Mouse (Mus musculus) frontal cortex, postnatal 14 days (tissue): ENCODE measurements at regions not wholly inside any gene's neighbourhood (a gene's known extent, or its start where the extent isn't known, plus 50 kb on each side); places are given as distances from the start of the nearest gene placed in this dataset.

Experiments used
- DNase-seq, 2 experiments: peaks; one replicate each; pipeline ENCODE4 v3.0.0; 2022; ENCODE audit warnings: low spot score in 2 of 2

GRCm38 (mm10) chr17:91225916-91226315 lies 133.0 kb upstream of the Nrxn1 start:
- no peak for DNase-seq

- DNase-seq, result no peak
Observed at GRCm38 (mm10) chr17:91216429-91216828, 123.6 kb upstream of the Nrxn1 start.

GRCm38 (mm10) chr17:91182574-91182973 lies 89.7 kb upstream of the Nrxn1 start:
- DNase-seq, result no peak

GRCm38 (mm10) chr17:91161834-91162233 lies 69.0 kb upstream of the Nrxn1 start:
- DNase-seq, result no peak
